Mouse (Mus musculus): ENCODE data around the gene Smoc1.

DNA sequence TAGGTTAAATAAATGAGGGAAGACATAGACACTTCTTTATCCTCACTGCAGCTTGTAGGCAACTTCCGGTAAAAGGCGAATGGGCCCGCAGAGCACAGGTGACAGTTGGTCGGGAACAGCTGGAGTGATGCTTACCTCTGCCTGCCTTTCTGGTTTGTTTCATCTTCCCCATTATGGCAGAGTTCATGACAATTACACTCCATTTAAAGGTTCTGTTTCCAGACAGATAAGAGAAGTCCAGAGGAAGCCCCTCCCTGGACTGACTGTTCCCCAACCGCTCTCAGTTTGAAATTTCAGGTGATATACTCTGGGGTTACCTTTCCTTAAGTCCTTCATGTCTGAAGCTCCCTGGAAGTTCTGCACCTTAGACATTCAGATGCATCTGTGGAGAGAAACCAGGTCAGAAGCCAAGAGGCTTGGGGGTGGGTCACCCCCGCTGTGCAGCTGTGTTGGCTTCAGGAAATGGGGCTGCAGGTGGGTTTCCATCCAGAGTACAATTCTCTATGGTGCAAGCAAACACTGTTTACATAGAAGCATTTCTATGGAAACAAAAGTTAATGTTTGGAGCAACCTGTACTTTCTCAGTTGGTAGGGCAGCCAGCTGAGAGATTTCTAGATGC lies 36.8 kb downstream of the Smoc1 start:
- TF ChIP-seq CTCF (IDR thresholded peaks at IDR 0.05; ENCODE audit: extremely low read depth, insufficient read length, insufficient replicate concordance, low read depth, low read length), result no peak
- TF ChIP-seq POLR2A (IDR thresholded peaks at IDR 0.05; ENCODE audit: low read depth, low read length), result no peak
